Mouse (Mus musculus) intestine, embryonic 15.5 days (tissue): ENCODE measurements around the gene Nfkbiz. TPM values are rescaled to one million over a fixed set of nuclear protein-coding genes. Genes with fewer than 3 reads are reported as not detected.

Source experiments
- ATAC-seq: fragments of 200-750 bp; cut with Nextera tagmentation; 2 replicates; pipeline ENCODE4 v1.8.0; 2017; ENCODE audit warnings: moderate TSS enrichment, moderate library complexity
- H3K27ac ChIP-seq: fragments of 300-500 bp; sonication (generic); 2 replicates; pipeline ENCODE4 v1.5.1; 2015; ENCODE audit warnings: mild to moderate bottlenecking, inconsistent platforms
- H3K27me3 ChIP-seq: fragments of 300-500 bp; sonication (generic); replicated peaks from 2 replicates; pipeline ENCODE4 v1.6.1; 2015; ENCODE audit warnings: inconsistent platforms
- H3K36me3 ChIP-seq: fragments of 300-500 bp; sonication (generic); 2 replicates; pipeline ENCODE4 v1.6.1; 2015; ENCODE audit warnings: inconsistent platforms
- H3K4me1 ChIP-seq: fragments of 300-500 bp; sonication (generic); replicated peaks from 2 replicates; pipeline ENCODE4 v1.6.1; 2015; ENCODE audit warnings: inconsistent platforms
- H3K4me2 ChIP-seq: fragments of 300-500 bp; sonication (generic); replicated peaks from 2 replicates; pipeline ENCODE4 v1.6.1; 2015; ENCODE audit warnings: mild to moderate bottlenecking, inconsistent platforms
- H3K4me3 ChIP-seq: fragments of 300-500 bp; sonication (generic); replicated peaks from 2 replicates; pipeline ENCODE4 v1.5.1; 2015; ENCODE audit warnings: inconsistent platforms
- H3K9ac ChIP-seq: fragments of 300-500 bp; sonication (generic); 2 replicates; pipeline ENCODE4 v1.6.1; 2015; ENCODE audit warnings: inconsistent platforms
- H3K9me3 ChIP-seq: fragments of 300-500 bp; sonication (generic); 2 replicates; pipeline ENCODE4 v1.6.1; 2016; ENCODE audit warnings: inconsistent platforms
- WGBS: fragments of 180-500 bp; shearing (Covaris S2); methylation state at CpG from one replicate; pipeline ENCODE4 v1.1.7; 2015; 5-methylcytosine and 5-hydroxymethylcytosine counted together
- polyA plus RNA-seq: library from polyadenylated mRNA; unstranded; fragments of >200 nt; fragmentation: Nextera tagmentation; extraction: Ambion mirVana; gene quantifications from 2 replicates; pipeline ENCODE4 v1.2.1, GENCODE M21; 2015

Nfkbiz gene
- polyA plus RNA-seq, 1 experiment from 2014 or later, result 8.7 TPM

GRCm38 (mm10) chr16:55823398-55824155 is 15.1 kb downstream of the Nfkbiz start:
- Histone ChIP-seq H3K36me3 (no peaks in the 10 kb centered on the region), H3K4me3 (no peak overlapping the region), H3K4me2 (peak overlapping the region; percentile 78), H3K9ac (no peak overlapping the region), H3K27ac (peak overlapping the region; percentile 48; the same call in 1 of the 2 replicates), H3K9me3 (no peaks in the 10 kb centered on the region), H3K4me1 (0 out of 2 replicates have a peak, but pooled peaks cover 11% of the 10 kb centered on the region), H3K27me3 (no peaks in the 10 kb centered on the region)
- 56% methylated on average over 11 of the region's 11 CpGs for WGBS
- ATAC-seq, result no peak

DNA sequence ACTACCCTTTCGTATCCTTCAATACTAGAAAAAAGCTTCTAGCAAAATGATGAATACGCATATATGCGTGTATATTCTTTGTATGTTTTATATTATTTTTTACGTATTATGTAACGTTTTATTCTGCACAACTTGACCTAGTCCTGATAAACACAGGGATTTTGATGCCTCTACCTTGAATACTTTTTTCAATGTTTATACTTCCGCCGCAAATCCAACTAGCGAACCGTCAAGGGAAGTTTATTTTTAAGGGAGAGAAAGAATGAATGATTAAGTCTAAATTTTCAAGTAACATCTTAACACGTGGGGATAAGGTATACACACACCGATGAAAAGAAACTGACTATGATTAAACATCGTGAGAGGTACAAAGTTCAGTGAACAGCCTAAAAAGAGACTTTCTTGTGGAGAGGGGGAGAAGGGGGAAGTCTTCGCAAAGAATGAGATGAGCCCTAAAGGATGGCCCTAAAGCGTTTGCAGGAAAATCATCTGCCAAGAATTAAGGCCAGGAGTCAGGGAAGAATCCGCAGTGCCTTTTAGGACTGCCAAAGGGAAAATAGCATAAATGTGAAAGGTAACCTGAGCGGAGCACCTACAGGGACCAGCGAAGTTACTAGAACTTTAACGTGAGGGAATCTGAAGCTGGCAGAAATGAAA is 15.8 kb downstream of the Nfkbiz start:
- Histone ChIP-seq H3K27me3 (no peaks in the 10 kb centered on the region), H3K36me3 (peaks cover 3% of the 10 kb centered on the region; the same call in 1 of the 2 replicates), H3K4me1 (0 out of 2 replicates have a peak, but pooled peaks cover 11% of the 10 kb centered on the region), H3K27ac (peak overlapping the region; percentile 48; the same call in 1 of the 2 replicates), H3K9ac (no peak overlapping the region), H3K4me2 (peak overlapping the region; percentile 78), H3K9me3 (no peaks in the 10 kb centered on the region), H3K4me3 (peak overlapping the region; percentile 93)
- no peak for ATAC-seq
- 27% methylated on average over 18 of the region's 18 CpGs for WGBS

- peak; percentile 95 for ATAC-seq
- Histone ChIP-seq H3K36me3 (peaks cover 6% of the 10 kb centered on the region; the same call in 1 of the 2 replicates), H3K27ac (peak overlapping the region; percentile 94), H3K27me3 (no peaks in the 10 kb centered on the region), H3K4me3 (peak overlapping the region; percentile 93), H3K9ac (peak overlapping the region; percentile 89), H3K4me1 (0 out of 2 replicates have a peak, but pooled peaks cover 11% of the 10 kb centered on the region), H3K4me2 (peak overlapping the region; percentile 78), H3K9me3 (no peaks in the 10 kb centered on the region)
- under 1% methylated on average over 67 of the region's 67 CpGs for WGBS
These were observed 16.5 kb downstream of the Nfkbiz start for GRCm38 (mm10) chr16:55821997-55822740.

DNA sequence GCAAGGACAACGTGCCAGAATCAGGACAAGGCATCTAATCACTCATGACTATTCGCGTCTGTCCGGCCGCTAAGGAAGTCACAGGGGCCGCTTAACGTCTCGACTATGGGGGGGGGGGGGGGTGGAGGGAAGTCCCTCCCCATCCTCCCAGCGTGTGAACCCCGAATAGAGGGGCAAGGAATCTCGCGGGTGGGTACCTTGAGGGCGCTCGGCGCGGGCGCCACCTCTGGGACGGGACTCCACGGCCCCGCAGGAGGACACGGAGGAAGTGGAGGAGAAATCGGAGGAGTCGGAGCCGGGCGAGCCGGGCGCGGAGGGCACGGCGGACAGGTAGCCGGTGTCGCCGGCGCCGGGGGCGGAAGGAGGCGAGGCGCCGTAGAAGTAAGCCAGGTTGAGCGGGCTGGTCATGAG is 17.1 kb downstream of the Nfkbiz start:
- Histone ChIP-seq H3K27me3 (no peaks in the 10 kb centered on the region), H3K27ac (peak overlapping the region; percentile 94), H3K9ac (peak overlapping the region; percentile 89), H3K4me2 (peak overlapping the region; percentile 78), H3K9me3 (no peaks in the 10 kb centered on the region), H3K4me3 (peak overlapping the region; percentile 93), H3K36me3 (peaks cover 6% of the 10 kb centered on the region; the same call in 1 of the 2 replicates), H3K4me1 (0 out of 2 replicates have a peak, but pooled peaks cover 11% of the 10 kb centered on the region)
- WGBS, result under 1% methylated on average over 39 of the region's 40 CpGs
- ATAC-seq, result no peak; the same call in none of the 2 replicates

DNA sequence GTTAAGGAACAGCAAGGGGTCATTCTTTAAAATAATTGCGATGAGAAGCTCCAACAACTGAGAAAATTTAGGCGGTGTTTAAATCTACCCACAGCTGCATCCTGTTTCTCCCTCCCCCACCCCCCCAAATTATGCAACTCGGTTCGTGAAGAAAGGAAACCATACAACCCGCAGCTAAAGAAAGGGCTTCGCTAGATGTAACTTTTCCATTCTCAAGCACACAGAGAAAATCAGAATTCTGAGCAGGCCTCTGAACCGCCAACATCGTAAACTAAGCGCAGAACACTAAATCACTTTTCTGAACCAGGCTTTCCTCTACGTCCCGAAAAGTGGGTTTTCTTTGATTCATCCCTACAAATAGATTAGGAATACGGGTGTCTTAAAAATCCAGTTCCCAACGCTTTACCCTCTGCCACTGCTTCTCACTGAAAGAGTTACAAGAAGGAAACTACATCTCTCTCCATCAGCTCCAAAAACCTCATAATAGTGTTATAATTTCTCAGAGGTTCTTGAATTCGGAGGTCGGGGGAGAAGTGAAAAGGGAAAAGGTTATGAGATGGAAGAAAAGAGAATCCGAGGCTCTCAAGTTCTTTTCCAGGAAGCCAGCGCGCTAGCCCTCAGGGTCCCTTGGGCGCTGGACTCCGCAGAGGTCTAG is 17.7 kb downstream of the Nfkbiz start:
- no peak for ATAC-seq
- H3K36me3 ChIP-seq, result peaks cover 9% of the 10 kb centered on the region; the same call in 1 of the 2 replicates
- WGBS, result 5% methylated on average over 20 of the region's 20 CpGs
- H3K4me3 ChIP-seq, result peak overlapping the region; percentile 93
- no peaks in the 10 kb centered on the region for H3K9me3 ChIP-seq
- peak overlapping the region; percentile 89 for H3K9ac ChIP-seq
- H3K4me1 ChIP-seq, result 0 out of 2 replicates have a peak, but pooled peaks cover 11% of the 10 kb centered on the region
- H3K4me2 ChIP-seq, result peak overlapping the region; percentile 78
- H3K27me3 ChIP-seq, result no peaks in the 10 kb centered on the region
- peak overlapping the region; percentile 94 for H3K27ac ChIP-seq

DNA sequence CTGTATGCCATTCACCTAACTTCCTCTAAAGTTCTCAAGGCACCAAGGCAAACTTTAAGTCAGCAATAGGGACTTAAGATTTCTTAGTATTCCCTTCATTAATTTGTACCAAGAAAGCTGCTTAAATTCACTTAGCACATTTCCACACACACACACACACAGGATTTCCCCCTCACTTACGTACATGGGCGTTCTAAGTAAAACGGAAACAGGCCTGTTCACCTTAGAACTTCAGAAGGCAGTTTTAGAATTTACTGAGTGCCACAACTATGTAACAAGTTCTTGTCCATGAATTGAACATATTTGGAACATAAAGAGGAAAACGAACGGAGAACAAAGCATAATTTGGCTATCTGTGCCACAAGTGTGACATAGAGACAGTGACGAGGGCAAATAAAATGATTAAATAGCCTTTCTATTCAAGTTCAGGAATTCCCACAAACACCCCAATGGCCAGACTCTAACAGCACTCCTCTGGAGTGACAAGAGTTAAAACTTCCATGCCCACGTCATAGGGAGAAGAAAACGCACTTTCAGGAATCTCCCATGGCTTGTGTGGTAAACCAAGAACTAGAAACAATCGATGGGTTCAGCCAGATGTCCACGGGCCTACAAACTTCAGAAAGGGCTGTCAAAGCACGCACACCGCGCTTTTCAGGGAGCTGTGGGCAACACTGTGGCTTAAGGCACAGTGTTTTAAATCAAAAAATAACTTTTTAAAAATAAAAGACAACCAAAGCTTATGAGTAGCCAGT is 18.4 kb downstream of the Nfkbiz start:
- Histone ChIP-seq H3K4me2 (peak overlapping the region; percentile 78), H3K4me3 (peak overlapping the region; percentile 93), H3K27me3 (no peaks in the 10 kb centered on the region), H3K9ac (peak overlapping the region; percentile 89), H3K27ac (peak overlapping the region; percentile 94), H3K36me3 (peaks cover 16% of the 10 kb centered on the region), H3K4me1 (0 out of 2 replicates have a peak, but pooled peaks cover 11% of the 10 kb centered on the region), H3K9me3 (no peaks in the 10 kb centered on the region)
- 23% methylated on average over 13 of the region's 13 CpGs for WGBS
- ATAC-seq, result no peak

- ATAC-seq, result no peak
- Histone ChIP-seq H3K27me3 (no peaks in the 10 kb centered on the region), H3K4me3 (peak overlapping the region; percentile 93), H3K4me2 (peak overlapping the region; percentile 78), H3K36me3 (peaks cover 18% of the 10 kb centered on the region), H3K4me1 (0 out of 2 replicates have a peak, but pooled peaks cover 11% of the 10 kb centered on the region), H3K27ac (peak overlapping the region; percentile 38; the same call in 1 of the 2 replicates), H3K9me3 (no peaks in the 10 kb centered on the region), H3K9ac (peak overlapping the region; percentile 53)
- 25% methylated on average over 15 of the region's 15 CpGs for WGBS
These were observed 19.4 kb downstream of the Nfkbiz start for GRCm38 (mm10) chr16:55819186-55819861.

GRCm38 (mm10) chr16:55817717-55818515 is 20.8 kb downstream of the Nfkbiz start:
- no peak for ATAC-seq
- no peak overlapping the region for H3K27ac ChIP-seq
- H3K36me3 ChIP-seq, result peaks cover 25% of the 10 kb centered on the region
- no peak overlapping the region for H3K4me3 ChIP-seq
- 87% methylated on average over 28 of the region's 28 CpGs for WGBS
- H3K4me1 ChIP-seq, result 0 out of 2 replicates have a peak, but pooled peaks cover 3% of the 10 kb centered on the region
- H3K9ac ChIP-seq, result no peak overlapping the region
- peak overlapping the region; percentile 78; the same call in 1 of the 2 replicates for H3K4me2 ChIP-seq
- H3K9me3 ChIP-seq, result no peaks in the 10 kb centered on the region
- H3K27me3 ChIP-seq, result no peaks in the 10 kb centered on the region

- no peaks in the 10 kb centered on the region for H3K27me3 ChIP-seq
- H3K4me1 ChIP-seq, result 0 out of 2 replicates have a peak, but pooled peaks cover 3% of the 10 kb centered on the region
- no peaks in the 10 kb centered on the region for H3K9me3 ChIP-seq
- ATAC-seq, result peak; percentile 87
- H3K9ac ChIP-seq, result no peak overlapping the region
- H3K4me3 ChIP-seq, result no peak overlapping the region
- WGBS, result 67% methylated on average over 13 of the region's 13 CpGs
- no peak overlapping the region; the same call in 1 of the 2 replicates for H3K4me2 ChIP-seq
- H3K27ac ChIP-seq, result peak overlapping the region; percentile 42
- peaks cover 29% of the 10 kb centered on the region for H3K36me3 ChIP-seq
These were observed 22.3 kb downstream of the Nfkbiz start for GRCm38 (mm10) chr16:55816202-55816941.
